Mouse (Mus musculus): ENCODE data around the gene Il1f6.
"Not testable (repeated sequence)": the region's sequence is repeated elsewhere in the genome, so short reads cannot be mapped to it uniquely, and the experiment has no call there.

Gene Il1f6

GRCm38 (mm10) chr2:24215118-24215517, at the start of gene Il1f6:
Gene Il1f6, plus strand, starts transcription at chr2:24215418.
- DNase-seq = no peak

DNA sequence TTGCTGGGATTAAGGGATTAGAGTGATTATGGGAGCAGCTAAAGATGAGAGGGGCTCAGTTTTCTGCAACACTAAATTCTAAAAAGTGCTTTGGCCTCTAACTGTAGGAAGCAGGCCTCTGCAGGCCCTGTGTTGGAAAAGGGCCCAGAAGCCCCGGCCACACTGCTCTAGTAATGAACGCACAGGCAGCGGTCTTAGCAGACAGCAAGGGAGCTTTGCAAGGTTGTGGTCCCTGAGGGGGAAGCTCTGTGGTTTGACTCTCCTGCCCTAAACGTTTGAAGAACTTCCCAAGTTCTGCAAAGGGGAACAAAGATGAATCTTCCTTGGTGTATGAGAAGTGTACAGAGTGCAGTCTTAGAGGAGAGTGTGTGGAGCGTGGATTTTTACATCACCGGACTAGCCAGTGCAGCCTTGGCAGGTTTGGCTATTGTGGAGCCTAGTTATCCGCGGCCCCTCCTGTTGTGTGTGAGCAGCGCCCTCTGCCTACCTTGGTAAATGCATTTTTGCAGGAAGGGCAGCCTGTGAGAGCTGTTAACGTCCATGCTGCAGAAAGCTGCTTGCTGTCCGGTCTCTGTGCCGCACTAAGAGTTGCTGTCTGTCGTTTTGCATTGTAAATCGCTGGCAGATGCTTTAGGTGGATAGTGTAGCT, 33.4 kb upstream of the Il1f6 start:
- peak; percentile 54 to 65 for DNase-seq

DNA sequence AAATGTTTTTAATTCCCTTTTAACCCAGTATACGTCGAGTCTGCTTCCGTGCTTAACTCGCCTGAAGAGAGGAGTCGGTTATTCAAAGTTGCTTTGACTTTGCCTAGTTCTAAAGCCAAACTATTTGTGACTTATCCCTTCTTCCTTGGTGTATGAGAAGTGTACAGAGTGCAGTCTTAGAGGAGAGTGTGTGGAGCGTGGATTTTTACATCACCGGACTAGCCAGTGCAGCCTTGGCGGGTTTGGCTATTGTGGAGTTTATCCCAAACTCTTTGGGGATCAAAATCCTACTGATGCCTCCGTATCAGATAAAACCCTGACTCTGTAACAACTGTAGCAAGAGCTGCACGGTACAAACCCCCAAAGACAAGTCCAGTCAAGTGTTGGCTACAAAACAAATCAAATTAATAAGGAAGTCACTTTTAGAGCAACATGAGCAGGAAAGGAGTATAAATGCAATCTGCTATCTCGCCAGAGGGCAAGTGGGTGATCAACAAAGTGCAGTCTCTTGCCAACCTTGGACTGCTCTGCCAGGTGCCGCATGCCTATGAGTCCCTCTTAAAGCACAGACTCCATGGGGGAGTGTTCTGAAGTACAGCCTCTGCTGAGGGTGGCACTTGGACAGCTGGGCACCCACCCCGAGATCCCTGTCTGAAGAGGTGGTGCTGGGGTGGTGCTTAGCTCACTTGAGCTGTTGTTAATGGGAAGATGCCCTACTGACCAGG, 32.6 kb upstream of the Il1f6 start:
- DNase-seq = peak; percentile 16 to 17

DNA sequence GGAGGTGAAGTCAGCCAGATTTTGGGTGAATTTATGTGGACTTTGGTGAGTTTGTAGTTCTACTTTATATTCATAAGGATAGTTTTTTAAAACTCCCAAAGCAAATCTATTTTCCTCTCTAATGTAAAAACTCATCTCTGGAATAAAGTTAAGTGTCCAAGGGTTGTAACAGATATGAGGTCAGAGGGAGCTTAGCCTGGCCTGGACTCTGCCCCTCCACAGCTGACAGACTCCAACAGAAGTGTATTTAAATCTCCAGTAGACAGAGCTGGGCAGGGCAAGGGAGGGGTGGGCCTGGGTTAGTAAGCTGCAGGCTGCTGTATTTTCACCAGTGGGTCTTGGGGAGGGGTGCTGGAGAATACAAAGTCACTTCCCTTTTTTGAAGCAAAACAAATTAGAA, 31.1 kb upstream of the Il1f6 start:
- not testable (repeated sequence) for DNase-seq

DNA sequence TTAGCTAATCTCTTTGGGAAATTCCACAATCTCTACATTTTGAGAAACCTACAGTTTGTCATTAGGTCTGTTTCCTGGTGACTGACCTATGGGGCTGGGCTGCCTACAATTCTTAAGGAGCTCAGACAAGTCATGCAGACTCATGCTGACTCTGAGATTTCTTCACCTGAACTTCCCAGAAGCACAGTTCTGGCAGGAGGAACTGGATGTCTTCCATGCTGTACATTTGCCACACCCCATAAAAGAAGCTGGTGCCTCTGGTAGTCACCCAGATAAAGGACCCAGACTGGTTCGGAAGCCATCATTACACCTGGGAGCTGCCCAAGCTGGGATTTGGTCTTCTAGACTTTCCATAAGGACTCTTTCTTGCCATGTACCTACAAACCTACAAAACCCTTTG, 29.0 kb upstream of the Il1f6 start, which contains the start of gene Il1f9:
Gene Il1f9 (plus strand): TSS at position 301 of the 400 bp plus-strand sequence.
- DNase-seq = no peak

- DNase-seq = no peak
These were observed 27.6 kb upstream of the Il1f6 start for GRCm38 (mm10) chr2:24187585-24187984.

DNA sequence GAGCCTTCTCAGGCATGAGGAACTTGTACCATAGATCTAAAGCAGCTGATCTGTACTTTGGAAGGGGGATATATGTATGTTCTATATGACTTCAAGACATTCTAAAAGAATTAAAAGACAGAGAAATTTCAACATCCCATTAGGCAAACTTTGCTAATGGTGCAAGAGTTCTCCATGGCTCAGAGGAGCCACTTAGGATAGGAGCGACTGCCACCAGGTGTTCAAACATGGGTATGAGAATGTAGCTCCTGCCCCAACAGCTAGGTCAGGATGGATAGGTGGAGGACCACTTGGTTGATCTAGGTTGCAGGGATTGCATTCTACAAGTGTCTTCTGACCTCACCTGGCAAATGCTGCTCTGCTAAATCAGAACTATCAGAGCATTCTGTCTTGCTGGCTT, 27.0 kb upstream of the Il1f6 start:
- DNase-seq = no peak

DNA sequence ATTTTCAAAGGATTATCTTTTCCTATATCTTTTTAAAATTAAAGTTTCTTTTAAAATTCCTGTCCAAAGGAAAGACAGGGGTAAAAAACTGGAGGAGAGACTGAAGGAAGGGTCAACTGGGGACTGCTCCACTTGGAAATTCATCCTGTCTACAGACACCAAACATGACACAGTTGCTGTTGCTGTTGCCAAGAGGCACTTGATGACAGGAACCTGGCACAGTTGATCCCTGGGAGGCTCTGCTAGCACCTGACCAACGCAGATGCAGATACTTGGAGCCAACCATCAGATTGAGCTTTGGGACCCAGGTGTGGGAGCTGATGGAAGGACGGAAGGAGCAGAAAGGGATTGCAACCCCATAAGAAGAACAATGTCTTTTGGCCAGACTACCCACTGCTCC, 12.0 kb downstream of the Il1f6 start:
- DNase-seq = peak; percentile 3 to 5

GRCm38 (mm10) chr2:24267503-24267902, 52.3 kb downstream of the Il1f6 start:
- DNase-seq = no peak

DNA sequence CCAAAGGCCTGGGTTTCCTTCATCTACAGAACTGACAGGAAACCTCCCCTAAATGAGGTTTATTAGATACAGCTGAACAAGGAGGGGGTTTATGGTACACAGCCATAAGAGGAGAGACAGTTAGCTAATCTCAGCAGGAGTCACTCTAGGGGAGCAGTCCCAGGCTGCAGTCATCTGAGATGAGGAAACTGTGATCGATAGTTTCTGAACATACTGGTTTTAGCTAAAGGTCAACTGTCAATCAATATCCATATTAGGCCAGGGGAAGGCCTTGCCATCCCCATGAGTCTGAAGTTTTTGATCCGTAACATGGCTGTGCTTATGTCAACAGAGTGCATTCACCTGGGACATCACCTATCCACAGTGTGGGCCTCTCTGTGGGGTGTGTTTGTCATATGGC, 58.4 kb downstream of the Il1f6 start:
- no peak for DNase-seq

- DNase-seq = no peak
These were observed 59.9 kb downstream of the Il1f6 start for GRCm38 (mm10) chr2:24275146-24275545.
